Mouse (Mus musculus) kidney, adult 8-10 months (tissue): ENCODE results near the gene Rere.

Source experiments
- DNase-seq, 2 experiments: peaks; one replicate each; pipeline ENCODE4 v3.0.0; 2022

The Rere gene

DNA sequence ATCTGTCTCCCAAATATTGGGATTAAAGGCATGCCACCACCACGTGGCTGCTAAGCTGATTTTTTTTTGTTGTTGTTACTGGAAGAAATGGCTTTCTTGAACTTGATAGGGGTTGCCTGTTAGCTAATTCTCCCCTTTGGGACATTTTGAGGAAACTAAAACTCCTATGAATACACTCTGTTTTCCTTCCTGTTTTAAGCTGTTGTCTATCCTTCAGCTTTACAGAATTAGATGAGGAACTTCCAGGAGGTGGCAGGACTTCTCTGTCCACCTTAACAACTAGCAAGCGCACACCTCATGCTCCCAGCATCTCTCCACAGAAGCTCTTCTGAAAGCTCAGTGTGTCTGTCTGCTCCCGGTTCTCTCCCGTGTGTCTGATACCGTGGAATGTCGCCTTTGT lies 157.2 kb downstream of the Rere start:
- DNase-seq = no peak

DNA sequence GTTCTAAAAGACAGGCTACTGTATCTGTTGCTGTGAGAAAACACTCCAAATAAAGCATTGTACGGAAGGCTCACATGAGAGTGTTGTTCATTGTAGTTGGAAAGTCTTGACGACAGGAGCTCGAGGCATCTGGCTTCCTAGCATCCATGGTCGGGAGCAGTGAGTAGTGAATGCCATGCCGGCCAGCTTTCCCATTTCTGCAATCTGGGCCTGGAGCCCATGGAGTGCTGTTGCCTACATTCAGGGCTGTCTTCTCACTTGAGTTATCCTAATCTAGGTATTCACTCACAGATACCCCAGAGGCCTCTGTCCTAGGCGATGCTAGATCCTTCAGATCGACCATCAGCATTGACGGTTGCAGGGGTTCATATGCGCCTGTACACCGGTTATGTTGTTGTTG lies 160.5 kb downstream of the Rere start:
- DNase-seq = no peak

DNA sequence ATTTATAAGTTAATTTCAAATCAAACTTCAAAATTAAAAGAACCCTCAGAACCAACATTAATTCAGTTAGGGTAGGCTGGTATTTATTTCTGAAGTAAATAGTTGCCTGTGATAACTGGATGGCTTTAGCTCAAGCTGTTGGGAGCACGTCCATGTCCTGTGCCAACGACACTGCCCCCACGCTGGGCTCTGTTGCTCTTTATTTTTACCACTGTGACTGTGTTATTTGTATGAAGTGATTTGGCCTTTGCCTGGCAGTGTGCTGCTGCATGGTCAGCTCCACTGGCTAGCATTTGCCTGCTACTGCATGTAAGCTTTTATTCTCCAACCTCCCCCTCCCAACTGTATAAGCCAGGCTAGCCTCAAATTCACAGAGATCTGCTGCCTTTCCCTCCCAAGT lies 162.6 kb downstream of the Rere start:
- DNase-seq = no peak

DNA sequence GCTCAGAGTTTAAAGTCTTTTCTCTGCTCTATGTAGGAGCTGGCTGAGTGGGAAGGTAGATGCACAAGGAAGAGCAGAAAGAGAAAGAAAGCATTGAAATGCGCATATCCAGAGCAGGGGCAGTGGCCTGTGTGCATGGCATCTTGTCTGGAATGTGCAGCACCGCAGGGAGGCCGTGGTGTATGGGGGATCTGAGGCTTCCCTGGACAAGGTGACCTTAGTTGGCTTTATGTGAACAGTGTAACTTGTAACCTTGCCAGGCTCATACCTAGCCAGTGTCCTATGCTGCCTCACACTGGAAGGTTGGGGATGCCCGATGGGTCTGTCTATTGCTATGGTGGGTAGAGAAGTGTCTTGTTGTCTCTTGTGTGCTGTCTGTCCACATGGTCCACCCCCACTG lies 165.2 kb downstream of the Rere start:
- DNase-seq = peak; percentile 35 to 72

DNA sequence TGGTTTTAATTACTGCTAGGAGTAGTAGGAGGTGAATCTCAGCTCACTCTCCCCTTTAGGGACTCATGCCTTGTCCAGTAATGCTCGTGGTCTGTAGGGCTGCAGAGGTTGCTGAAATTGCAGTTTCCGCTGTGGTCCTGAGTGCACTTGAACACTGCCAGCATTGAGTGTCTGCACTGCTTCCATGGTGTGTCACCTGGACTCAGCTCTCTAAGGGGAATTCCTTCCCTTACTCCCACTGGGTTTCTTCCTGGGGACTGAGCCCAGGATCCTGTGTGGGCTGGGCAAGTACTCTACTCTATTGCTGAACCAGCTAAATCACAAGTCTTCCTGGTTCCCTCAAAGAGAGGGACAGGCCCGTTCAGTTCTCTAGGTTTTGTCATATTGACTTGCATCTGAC lies 166.1 kb downstream of the Rere start:
- no peak for DNase-seq

DNA sequence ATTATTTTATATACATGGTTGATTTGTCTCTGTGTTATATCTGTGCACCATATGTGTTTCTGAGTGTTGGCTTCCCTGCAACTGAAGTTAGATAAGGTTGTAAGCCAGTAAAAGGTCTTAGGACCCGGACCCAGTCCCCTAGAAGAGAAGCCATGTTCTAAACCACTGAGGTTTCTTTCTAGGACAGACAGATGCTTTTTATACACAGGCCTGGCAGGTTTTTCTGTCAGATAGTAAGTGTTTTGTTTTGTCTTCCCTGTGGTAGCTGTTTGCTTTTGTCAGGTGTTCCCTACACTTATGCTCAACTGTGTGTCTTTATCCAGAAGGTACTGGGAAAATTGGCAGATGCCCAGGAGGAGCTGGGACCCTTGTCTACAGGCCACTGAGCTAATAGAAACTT lies 167.0 kb downstream of the Rere start:
- DNase-seq = no peak

DNA sequence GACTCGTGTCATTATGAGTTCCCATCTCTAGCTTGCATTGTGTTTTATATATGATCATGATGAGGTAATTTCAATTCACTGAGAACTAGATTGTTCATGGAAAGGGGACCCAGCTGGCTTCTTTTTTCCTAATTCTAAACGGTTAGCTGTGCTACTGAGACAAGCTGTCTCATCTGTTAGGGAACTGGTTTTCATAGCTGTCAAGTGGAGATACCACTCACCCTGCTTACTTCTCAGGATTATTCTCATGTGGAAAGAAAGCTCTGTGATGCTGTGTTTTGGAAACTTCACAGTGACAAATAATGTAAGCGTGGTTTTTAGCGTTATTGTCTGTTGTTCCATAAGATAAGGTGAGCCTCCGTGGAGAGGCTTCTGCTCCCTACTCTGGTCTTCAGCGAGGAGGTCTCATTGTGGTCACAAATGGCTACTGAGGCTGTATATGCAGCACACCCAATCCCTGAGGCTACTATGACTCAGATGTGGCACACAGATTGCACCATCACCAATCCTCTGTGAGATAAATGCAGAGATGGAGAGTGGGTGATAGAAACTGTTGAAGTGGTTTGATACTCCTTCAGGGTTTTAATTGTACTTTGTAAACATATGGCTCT lies 168.7 kb downstream of the Rere start:
- no peak for DNase-seq

DNA sequence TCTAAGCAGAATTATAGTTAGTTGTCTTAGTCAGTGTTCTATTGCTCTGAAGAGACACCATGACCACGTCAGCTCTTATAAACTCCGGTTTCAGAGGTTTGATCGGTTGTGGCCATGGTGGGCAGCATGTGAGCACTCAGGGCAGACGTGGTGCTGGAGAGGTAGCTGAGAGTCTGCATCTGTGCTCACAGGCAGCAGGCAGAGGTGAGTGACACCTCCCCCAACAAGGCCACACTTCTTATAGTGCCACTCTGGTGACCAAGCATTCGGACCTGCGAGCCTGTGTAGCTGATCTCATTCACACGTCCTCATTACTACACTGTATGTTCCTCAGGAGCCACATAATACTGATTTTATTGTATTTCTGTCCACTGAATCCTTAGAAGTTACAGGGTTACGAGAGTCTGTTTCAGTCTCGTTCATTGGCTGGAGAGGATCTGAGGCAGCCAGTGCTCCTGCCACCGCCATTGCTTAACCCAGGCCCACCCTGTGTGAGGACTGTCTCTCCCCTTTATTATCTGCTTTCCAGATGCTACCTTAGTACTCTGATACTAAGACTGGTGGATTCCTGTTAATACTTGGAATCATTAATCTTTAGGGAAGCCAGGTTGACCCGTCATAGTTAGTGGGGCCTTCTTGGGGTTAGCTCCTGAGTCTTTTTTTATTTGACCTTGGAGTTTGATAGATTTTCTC lies 170.9 kb downstream of the Rere start:
- DNase-seq = peak in 1 of 2 experiments; percentile 39

DNA sequence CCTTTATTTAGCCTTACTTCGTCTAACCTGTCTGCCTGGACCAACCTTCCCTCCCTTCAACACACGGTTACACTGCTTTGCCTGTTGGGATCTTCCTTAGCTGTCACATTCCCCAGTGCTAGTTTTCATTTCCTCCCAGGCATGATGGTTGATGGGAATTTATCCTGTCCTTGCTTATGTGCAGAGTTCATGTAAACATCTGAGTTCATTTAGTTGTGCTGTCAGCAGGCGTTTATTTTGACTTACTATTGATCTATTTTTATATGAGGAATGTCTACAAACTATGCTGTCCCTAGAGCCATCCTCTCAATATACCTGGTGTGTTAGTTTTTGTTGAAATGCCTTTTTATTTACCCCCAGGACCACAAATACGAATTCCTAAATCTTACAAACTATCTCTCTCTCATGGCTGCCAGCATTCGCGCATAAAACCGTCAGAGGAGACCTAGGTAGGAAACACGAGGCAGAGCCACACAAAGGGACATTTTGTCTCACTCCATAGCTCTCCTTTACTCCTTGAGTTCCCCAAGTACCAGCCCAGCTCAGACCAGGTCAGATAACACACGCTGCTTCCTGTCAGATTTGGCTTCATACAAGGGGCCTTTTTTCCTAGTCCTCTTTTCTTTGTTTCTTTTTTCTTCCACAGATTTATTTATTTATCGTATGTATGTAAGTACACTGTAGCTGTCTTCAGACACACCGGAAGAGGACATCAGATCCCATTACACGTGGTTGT lies 173.3 kb downstream of the Rere start:
- no peak for DNase-seq

DNA sequence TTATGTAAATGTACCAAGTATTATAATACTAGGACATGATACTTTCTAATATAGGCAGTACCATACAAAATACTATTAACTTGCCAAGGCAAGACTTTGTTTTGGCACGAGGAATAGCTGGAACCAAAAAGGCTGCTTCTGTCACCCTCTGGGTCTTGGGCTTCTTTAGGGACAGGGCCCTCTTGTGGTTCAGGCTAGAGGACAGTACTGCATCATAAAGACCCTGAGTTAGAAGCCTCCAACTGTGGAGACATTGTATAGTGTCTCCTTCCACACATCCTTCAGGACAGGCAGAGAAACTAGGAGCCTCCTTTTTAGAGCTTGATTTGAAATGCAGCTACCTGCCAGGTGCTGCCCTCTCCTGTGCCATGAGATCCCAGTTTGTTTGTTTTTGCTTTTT lies 174.3 kb downstream of the Rere start:
- no peak for DNase-seq

DNA sequence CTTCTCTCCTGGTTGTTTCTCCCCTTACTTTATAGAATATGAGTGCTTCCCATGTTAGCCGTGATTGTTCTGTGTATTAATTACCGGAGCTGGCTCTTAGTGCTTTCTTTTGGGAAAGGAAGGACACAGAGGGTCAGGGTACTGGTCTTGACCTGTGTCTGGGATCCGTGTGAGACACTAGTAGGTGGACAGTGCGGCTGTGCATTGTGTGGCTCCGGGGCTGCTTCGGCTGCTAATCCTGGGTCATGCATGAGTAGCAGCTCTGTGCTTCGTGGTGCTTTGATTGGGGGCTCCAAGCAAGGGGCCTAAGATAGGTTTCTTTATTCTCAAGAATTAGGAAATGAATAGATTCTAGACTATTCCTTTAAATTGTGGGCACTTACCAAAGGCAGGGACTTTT lies 175.0 kb downstream of the Rere start:
- no peak for DNase-seq

DNA sequence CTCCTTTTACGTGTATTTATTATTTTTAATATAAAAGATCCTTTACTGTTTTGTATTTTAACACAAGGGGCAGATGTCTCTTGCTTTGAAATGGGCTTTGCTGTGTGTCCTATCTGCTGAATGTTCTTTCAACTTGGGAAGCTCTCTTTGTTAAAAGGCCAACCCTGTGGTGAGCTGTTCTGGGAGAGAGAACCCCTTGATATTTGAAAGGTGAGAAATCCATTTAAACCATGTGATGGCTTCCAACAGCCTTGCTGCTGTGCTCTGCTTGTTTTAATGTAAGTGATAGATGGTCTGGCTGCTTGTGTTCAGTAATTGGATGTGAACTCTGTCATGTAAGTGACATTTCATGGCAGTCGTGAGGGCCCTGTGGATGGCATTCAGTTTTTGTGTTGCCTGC lies 175.4 kb downstream of the Rere start:
- DNase-seq = no peak

DNA sequence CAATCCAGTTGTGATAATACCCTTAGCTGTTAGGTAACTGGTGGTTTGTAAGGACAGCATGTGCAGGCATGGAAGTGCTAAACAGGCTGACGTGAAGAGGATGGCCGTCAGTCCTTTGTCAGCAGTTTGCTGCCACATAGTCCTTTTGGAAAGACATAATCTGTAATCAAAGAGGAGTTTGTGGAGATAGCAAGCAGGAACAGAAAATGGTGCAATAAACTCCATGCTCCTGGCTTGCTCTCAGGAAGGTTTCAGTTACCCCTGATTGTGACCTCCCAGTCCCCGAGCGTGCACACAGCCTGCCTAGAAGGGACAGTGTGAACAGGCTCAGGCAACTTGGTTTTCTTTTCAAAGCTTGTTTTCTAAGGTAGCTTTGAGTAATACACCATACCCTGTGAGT lies 175.9 kb downstream of the Rere start:
- no peak for DNase-seq

DNA sequence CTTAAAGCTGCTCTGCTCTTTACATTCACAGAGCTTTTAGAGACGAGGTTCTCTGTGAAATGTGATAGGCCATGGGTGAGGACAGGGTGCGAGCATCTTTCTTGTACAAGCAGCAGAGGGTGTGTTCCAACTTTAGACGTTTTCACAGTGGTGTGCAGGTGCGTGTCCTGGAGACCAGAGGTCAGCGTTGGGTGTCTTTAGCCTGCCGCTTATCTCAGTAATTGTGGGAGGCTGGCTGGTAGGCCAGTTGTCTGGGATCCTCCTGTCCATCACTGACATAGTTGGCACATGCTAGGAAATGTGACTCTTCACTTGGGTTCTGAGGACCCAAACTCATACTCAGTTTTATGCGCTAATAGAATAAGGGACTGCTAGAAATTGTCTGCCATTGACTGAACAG lies 176.3 kb downstream of the Rere start:
- DNase-seq = no peak

DNA sequence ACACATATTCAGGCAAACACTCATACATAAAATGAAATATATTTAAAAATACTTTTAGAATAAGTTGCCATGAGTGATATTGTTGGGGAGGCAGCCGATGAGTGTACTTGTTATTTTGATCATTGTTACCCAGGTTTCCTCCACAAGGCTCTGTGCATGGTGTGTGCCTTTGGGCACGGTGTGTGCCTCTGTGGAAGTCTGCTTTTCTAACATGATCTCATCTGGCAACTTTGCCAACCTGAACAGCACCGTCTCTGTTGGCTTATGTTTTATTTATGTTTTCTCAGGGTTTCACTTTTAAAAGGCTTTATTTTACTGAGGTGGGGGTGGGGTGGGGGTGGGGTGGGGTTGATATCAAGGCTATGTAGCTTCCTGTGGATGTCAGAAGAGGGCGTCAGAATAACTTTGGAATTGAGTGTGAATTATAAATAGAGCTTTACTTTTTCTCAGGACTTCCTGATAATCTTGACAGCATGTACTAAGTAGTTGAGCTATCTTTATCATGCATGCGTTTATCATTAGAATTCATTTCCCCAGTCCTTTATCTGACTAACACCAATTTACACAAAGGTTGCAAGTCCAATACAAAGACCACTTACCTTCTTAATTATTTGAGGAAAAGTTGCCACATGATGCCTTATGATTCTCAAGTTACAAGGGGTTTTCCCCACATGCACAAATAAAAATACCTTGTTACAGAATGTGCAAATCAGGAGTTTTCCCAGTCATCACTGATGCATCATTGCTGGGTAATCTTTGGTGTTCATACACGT lies 177.8 kb downstream of the Rere start:
- DNase-seq = no peak

DNA sequence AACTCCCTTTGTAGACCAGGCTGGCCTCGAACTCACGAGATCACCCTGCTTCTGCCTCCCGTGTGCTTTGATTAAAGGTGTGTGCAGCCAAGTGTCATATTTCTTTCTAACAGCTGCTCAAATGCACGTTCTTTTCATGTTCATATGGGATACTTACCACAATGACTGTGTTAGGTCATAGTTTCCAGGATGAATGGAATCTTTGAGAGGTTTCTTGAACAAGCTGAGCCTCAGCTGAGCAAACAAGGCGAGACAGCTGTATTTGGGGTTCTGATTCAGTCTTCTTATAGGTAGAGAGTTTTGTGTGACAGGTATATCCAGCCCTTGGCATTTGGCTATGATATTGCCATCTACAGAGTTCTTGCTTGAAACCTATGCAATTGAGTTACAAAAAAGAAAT lies 179.0 kb downstream of the Rere start:
- no peak for DNase-seq

DNA sequence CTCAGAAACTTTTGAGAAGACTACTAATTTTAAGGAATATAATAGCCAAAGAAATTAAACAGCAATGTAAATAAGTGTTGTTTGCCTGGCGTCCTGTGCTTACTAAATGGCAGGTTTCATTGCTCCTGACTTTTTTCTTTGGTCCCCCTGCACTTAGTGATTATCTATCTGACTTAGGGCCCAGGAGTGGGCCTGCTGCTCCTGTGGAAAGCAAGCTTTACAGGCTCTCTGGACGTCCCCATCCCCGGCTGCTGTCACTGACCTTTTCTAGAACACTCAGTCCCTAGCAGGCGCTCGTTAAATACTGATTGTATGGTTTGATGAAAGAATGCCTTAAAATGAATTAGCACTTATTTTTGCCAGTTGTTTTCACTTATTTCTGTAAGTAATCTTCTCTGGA lies 179.6 kb downstream of the Rere start:
- no peak for DNase-seq

DNA sequence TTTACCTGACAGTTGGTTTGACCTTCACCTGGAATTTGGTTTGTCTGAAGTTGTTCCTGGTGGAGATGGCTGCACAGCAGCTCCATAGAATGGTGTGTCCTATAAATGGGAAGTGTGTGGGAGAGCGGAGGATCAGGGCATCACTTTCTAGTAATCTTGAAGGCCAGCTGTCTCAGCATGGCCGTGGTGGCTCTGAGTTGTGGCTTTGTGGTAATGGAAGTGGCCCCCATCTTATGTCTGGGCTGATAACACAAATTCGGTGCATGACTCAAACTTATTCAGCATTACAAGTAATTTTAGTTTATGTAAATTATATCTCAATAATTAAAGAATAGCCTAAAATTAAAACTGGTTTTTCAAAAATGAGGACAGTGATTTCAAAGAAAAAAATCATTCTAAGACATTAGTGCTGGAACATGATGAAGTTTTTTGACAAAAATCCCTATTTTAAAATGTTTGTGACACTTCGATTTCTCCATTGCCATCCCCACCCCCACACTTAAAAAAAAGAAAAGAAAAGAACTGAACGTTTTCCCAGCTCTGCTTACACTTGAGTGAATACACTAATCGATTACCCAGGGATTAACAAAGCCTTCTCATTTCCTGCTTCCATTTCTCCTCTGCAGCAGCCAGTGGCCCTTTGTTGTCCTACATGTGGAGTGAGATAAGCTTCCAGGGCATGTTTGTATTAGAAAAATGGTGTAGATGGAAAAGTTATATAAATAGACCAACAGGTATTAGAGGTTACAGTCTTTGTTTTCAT lies 180.2 kb downstream of the Rere start:
- no peak for DNase-seq

DNA sequence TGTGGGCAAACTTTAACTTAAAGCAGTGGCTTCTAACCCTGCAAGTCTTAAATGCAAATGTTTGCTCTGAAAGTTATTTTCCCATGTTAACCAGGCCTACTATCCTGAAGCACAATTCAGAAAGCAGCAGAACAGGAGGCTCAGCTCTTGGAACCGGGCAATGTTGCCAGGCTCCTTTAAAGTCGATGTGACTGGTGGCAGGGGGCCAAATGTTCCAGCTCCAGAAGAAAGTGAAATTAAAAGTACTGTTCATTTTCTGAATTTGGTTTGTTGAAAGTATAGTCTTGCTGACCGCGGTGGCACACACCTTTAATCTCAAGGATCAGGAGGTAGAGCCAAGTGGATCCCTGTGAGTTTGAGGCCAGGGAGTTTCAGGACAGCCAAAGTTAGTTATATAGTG lies 180.9 kb downstream of the Rere start:
- DNase-seq = peak; percentile 68 to 82

DNA sequence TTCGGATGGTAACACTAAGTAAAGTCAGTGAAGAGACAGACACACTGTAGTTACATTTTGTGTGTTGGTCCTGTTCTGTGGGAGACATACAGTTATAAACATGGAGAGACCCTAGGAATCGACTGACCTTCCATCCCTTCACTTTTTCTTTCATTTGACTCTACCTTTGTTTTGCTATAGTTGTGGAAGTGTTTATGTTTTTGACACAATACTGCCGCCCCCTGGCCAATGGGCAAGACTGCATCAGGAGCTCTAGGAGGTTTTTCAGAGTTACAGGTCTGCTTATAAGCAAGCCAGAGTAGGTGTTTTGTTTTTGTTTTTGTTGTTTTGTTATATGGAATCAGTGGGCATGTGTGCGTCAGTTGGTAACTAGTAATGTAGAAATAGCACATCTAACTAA lies 184.3 kb downstream of the Rere start:
- DNase-seq = peak; percentile 67 to 73

DNA sequence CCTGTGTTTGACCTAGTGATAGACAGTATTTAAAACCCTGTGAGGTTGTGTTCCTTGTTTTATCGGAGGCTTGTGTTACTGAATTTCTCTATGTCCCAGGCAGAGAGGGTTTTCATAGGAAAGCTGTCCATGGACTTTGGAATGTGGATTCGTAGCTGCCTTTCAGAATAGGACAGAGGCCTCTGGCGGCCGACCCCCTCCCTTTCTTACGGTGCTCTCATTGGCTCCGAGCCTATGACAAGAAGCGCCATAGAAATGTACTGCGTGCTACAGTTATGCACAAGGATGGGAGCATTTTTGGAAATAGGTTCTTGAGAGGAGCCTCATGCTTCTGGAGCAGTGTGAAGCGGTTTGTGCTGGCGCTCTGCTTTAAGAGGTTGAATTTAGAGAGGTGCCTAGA lies 187.8 kb downstream of the Rere start:
- DNase-seq = no peak

DNA sequence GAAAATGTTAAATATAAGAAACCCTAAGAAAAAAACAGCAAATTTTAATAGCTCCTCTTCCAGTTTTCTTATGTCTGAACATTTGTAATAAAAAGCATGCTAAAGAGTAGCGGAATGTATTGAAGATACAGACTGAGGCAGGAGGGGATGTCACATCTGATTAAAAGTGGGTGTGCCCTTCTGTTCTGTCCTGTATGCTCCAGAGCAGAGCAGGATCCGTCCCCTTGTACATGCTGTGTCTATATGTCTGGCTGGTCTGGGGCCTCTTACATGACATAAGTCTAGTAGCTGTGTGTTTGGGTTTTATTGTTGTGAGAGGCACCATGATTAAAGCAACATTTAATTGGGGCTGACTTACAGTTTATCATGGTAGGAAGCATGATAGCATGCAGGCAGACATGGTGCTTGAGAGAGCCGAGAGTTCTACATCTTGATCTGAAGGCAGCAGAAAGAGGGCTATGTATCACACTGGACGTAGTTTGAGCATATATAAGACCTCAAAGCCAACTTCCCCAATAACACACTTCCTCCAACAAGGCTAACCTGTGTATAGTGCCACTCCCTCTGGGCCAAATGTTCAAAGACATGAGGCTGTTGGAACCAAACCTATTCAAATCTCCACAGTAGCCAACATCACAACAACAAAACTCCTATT lies 189.4 kb downstream of the Rere start:
- no peak for DNase-seq
